ENCODE assay signal across 28 mouse cellular contexts in the genomic region with DNA sequence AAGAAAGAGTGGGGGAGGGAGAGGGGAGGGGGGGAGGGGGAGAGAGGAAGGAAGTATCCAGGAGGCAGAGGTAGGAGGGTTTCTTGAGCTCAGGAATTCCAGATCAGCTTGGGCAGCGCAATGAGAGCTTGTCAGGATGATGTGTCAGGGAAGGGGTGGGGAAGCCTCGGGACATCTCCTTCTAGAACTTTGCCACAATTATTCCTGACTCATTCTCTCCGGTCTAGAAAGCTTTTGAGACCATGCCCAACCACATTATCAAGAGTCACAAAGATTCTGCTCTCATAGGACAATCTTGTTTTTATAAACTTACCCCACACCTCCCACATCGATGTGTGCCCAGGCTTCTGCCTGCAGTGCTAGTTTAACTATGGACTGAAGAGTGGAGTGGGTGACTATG. TPM values are rescaled to one million over a fixed set of nuclear protein-coding genes. Genes with fewer than 3 reads are reported as not detected.
"Had no signal": no experiment of that assay in that cellular context is flagged by ENCODE, and none has a peak within 500 bp of the region (broad histone marks: within the 10 kb centered on the region; RNA-seq: fewer than 3 reads in every experiment).

No protein-coding gene starts in this region.

- DNase-seq: kidney, postnatal 25 days; left cerebral cortex, postnatal 4 days; liver, postnatal 0 days; lung, embryonic 14.5 days; retina, postnatal 1 day; right cerebral cortex, postnatal 25 days; spleen, adult 18-20 months; thymus, adult 18-20 months; thymus, postnatal 4 days had no signal

- ATAC-seq: liver, postnatal 0 days; lung, postnatal 0 days; midbrain, embryonic 15.5 days had no signal

RNA-seq across cellular contexts. Expression of a gene that starts 7.0 kb away (rescaled TPM):
- total RNA-seq: layer of hippocampus, adult 8-10 months; layer of hippocampus, postnatal 14 days; left cerebral cortex, adult 8-10 months; left cerebral cortex, postnatal 14 days; left cerebral cortex, postnatal 4 days; megakaryocyte, adult 5-6 weeks; neutrophil, adult 5-6 weeks had no signal
- polyA plus RNA-seq: kidney, embryonic 14.5 days; kidney, postnatal 0 days; limb, embryonic 12.5 days; limb, embryonic 15.5 days; liver, embryonic 11.5 days; liver, embryonic 14.5 days; liver, postnatal 0 days; lung, embryonic 14.5 days; lung, postnatal 0 days; macrophage; midbrain, embryonic 12.5 days; midbrain, embryonic 15.5 days; neural tube, embryonic 13.5 days had no signal

RNA-seq across cellular contexts. Expression of a gene that starts 24.5 kb away (rescaled TPM):
- total RNA-seq: megakaryocyte, adult 5-6 weeks; neutrophil, adult 5-6 weeks had no signal
- polyA plus RNA-seq: macrophage had no signal

RNA-seq across cellular contexts. Expression of a gene that starts 30.4 kb away (rescaled TPM):
- total RNA-seq: left cerebral cortex, postnatal 14 days; left cerebral cortex, postnatal 4 days; megakaryocyte, adult 5-6 weeks; neutrophil, adult 5-6 weeks had no signal
- polyA plus RNA-seq: kidney, embryonic 14.5 days; kidney, postnatal 0 days; limb, embryonic 12.5 days; limb, embryonic 15.5 days; liver, embryonic 11.5 days; liver, embryonic 14.5 days; liver, postnatal 0 days; lung, embryonic 14.5 days; lung, postnatal 0 days; macrophage; midbrain, embryonic 12.5 days; neural tube, embryonic 13.5 days had no signal

RNA-seq across cellular contexts. Expression of a gene that starts 42.1 kb away (rescaled TPM):
- total RNA-seq: layer of hippocampus, adult 8-10 months; layer of hippocampus, postnatal 14 days; left cerebral cortex, adult 8-10 months; left cerebral cortex, postnatal 14 days; left cerebral cortex, postnatal 4 days; megakaryocyte, adult 5-6 weeks; neutrophil, adult 5-6 weeks had no signal
- polyA plus RNA-seq: kidney, embryonic 14.5 days; kidney, postnatal 0 days; limb, embryonic 12.5 days; limb, embryonic 15.5 days; liver, embryonic 14.5 days; liver, postnatal 0 days; lung, embryonic 14.5 days; macrophage; midbrain, embryonic 12.5 days; midbrain, embryonic 15.5 days; neural tube, embryonic 13.5 days; stomach, embryonic 16.5 days had no signal

RNA-seq across cellular contexts. Expression of a gene that starts 51.3 kb away (rescaled TPM):
- total RNA-seq: megakaryocyte, adult 5-6 weeks; neutrophil, adult 5-6 weeks had no signal
- polyA plus RNA-seq: kidney, embryonic 14.5 days; large intestine, adult 2 months; limb, embryonic 12.5 days; liver, embryonic 11.5 days; liver, embryonic 14.5 days; liver, postnatal 0 days; lung, embryonic 14.5 days; lung, postnatal 0 days; macrophage; midbrain, embryonic 15.5 days; stomach, embryonic 16.5 days had no signal
